Mouse (Mus musculus) forebrain, embryonic 15.5 days (tissue): Measurements from ENCODE around the gene Zic5. TPM values are rescaled to one million over a fixed set of nuclear protein-coding genes. Genes with fewer than 3 reads are reported as not detected.
A peak's percentile ranks its signal among the peaks of the same experiment; 100 is the strongest.

Experiments
- ATAC-seq: fragments of 200-750 bp; cut with Nextera tagmentation; replicated peaks from 2 replicates; pipeline ENCODE4 v1.8.0; 2017; ENCODE audit warnings: mild to moderate bottlenecking, moderate TSS enrichment, moderate library complexity
- H3K27ac ChIP-seq: fragments of 300-500 bp; sonication (generic); replicated peaks from 2 replicates; pipeline ENCODE4 v1.5.1; 2015; ENCODE audit warnings: mild to moderate bottlenecking, inconsistent platforms
- H3K27me3 ChIP-seq: fragments of 300-500 bp; sonication (generic); 2 replicates; pipeline ENCODE4 v1.6.1; 2015; ENCODE audit warnings: inconsistent platforms
- H3K36me3 ChIP-seq: fragments of 300-500 bp; sonication (generic); 2 replicates; pipeline ENCODE4 v1.6.1; 2015; ENCODE audit warnings: mild to moderate bottlenecking, inconsistent platforms
- H3K4me1 ChIP-seq: fragments of 300-500 bp; sonication (generic); 2 replicates; pipeline ENCODE4 v1.6.1; 2015; ENCODE audit warnings: inconsistent platforms
- H3K4me2 ChIP-seq: fragments of 300-500 bp; sonication (generic); replicated peaks from 2 replicates; pipeline ENCODE4 v1.6.1; 2015; ENCODE audit warnings: mild to moderate bottlenecking, inconsistent platforms
- H3K4me3 ChIP-seq: fragments of 300-500 bp; sonication (generic); 2 replicates; pipeline ENCODE4 v1.5.1; 2015; ENCODE audit warnings: mild to moderate bottlenecking, inconsistent platforms
- H3K9ac ChIP-seq: fragments of 300-500 bp; sonication (generic); replicated peaks from 2 replicates; pipeline ENCODE4 v1.6.1; 2015; ENCODE audit warnings: mild to moderate bottlenecking, inconsistent platforms
- H3K9me3 ChIP-seq: fragments of 300-500 bp; sonication (generic); 2 replicates; pipeline ENCODE4 v1.6.1; 2016; ENCODE audit warnings: inconsistent platforms
- WGBS: fragments of 180-500 bp; shearing (Covaris S2); methylation state at CpG from one replicate; pipeline ENCODE4 v1.1.7; 2015; ENCODE audit warnings: mixed read lengths; 5-methylcytosine and 5-hydroxymethylcytosine counted together
- polyA plus RNA-seq: library from polyadenylated mRNA; unstranded; fragments of >200 nt; fragmentation: Nextera tagmentation; extraction: Ambion mirVana; gene quantifications from 2 replicates; pipeline ENCODE4 v1.2.1, GENCODE M21; 2015

Zic5 gene
- polyA plus RNA-seq, 1 experiment from 2014 or later: 14.2 TPM

DNA sequence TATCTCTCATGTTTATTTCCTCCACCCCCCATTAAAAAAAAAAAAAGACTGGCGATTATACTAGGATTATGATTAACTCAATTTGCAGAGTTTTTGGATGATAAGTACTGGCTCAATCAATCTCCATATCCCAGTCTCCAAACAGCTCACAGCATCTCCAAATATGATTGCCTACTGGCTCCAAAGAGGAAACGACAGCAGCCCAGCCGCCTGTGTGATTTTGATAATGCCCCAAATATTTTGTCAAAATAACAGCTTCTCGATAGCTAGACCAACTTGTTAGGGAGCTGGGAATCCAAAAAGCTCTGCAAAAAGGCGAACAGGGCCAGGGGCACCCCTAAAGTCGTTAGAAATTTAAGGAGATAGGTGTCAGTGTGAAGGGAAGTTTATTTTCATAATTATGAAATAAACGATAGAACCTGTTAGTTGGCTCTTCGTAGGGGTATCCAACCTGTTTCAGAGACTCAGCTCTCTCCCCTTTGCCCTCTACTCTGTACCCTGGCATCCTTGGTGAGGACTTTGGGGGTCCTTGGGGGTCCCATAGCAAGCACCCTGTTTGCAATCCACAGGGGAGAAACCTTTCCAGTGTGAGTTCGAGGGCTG lies 12.6 kb upstream of the Zic5 start:
- peak overlapping the region; percentile 97 for H3K27ac ChIP-seq
- no peaks in the 10 kb centered on the region for H3K9me3 ChIP-seq
- H3K27me3 ChIP-seq: peaks cover 18% of the 10 kb centered on the region
- 3% methylated on average over 9 of the region's 9 CpGs for WGBS
- H3K4me3 ChIP-seq: peak overlapping the region; percentile 59
- no peak for ATAC-seq
- H3K4me2 ChIP-seq: peak overlapping the region; percentile 68
- peaks cover 47% of the 10 kb centered on the region for H3K4me1 ChIP-seq
- H3K9ac ChIP-seq: peak overlapping the region; percentile 70
- H3K36me3 ChIP-seq: no peaks in the 10 kb centered on the region

DNA sequence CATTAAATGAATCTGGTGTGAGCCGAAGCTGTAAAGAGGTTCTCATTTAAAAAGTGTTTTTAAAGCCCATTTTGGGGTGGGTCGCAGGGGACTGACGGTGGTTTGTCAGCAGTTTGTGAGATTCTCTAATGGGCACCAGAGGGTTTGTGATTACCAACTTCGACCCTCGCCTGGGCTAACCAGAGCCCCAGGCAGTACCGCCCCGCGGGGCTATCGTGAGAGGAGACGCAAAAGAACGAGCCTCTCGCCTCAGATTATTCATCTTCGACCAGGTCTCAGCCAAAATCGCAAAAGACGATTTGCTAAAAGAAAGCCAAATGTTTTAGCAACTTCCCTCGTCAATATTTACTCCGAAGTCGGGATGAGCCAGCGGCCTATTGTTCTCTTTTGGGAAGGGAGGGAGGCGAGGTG lies 11.8 kb upstream of the Zic5 start:
- H3K36me3 ChIP-seq: no peaks in the 10 kb centered on the region
- peaks cover 22% of the 10 kb centered on the region for H3K27me3 ChIP-seq
- no peaks in the 10 kb centered on the region for H3K9me3 ChIP-seq
- peak overlapping the region; percentile 59 for H3K4me3 ChIP-seq
- peak overlapping the region; percentile 70 for H3K9ac ChIP-seq
- H3K27ac ChIP-seq: peak overlapping the region; percentile 97
- ATAC-seq: no peak
- under 1% methylated on average over 20 of the region's 20 CpGs for WGBS
- peaks cover 39% of the 10 kb centered on the region for H3K4me1 ChIP-seq
- peak overlapping the region; percentile 68 for H3K4me2 ChIP-seq

GRCm38 (mm10) chr14:122476822-122477215 lies 11.3 kb upstream of the Zic5 start:
- Histone ChIP-seq H3K4me3 (peak overlapping the region; percentile 59), H3K4me2 (peak overlapping the region; percentile 68), H3K27ac (peak overlapping the region; percentile 97), H3K36me3 (no peaks in the 10 kb centered on the region), H3K27me3 (peaks cover 20% of the 10 kb centered on the region), H3K9ac (peak overlapping the region; percentile 70), H3K4me1 (peaks cover 39% of the 10 kb centered on the region), H3K9me3 (no peaks in the 10 kb centered on the region)
- under 1% methylated on average over 18 of the region's 18 CpGs for WGBS
- ATAC-seq: no peak

GRCm38 (mm10) chr14:122476041-122476821 lies 10.8 kb upstream of the Zic5 start:
- ATAC-seq: no peak
- peak overlapping the region; percentile 70 for H3K9ac ChIP-seq
- H3K27ac ChIP-seq: peak overlapping the region; percentile 97
- peak overlapping the region; percentile 59 for H3K4me3 ChIP-seq
- H3K27me3 ChIP-seq: peaks cover 22% of the 10 kb centered on the region
- no peaks in the 10 kb centered on the region for H3K9me3 ChIP-seq
- H3K4me1 ChIP-seq: peaks cover 40% of the 10 kb centered on the region
- H3K36me3 ChIP-seq: no peaks in the 10 kb centered on the region
- under 1% methylated on average over 62 of the region's 62 CpGs for WGBS
- H3K4me2 ChIP-seq: peak overlapping the region; percentile 68

DNA sequence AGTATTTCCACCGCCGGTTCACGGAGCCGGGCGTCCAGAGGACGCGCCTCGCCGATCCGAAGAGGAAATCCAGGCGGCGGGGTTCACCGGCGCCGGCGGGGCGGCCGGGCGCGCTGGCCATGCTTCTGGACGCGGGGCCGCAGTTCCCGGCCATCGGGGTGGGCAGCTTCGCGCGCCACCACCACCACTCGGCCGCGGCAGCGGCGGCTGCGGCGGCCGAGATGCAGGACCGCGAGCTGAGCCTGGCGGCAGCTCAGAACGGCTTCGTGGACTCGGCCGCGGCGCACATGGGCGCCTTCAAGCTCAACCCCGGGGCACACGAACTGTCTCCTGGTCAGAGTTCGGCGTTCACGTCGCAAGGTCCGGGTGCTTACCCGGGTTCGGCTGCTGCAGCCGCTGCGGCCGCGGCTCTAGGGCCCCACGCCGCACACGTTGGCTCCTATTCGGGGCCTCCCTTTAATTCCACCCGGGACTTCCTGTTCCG lies 10.1 kb upstream of the Zic5 start:
- peak overlapping the region; percentile 59 for H3K4me3 ChIP-seq
- no peaks in the 10 kb centered on the region for H3K9me3 ChIP-seq
- H3K36me3 ChIP-seq: no peaks in the 10 kb centered on the region
- H3K27ac ChIP-seq: peak overlapping the region; percentile 97
- peak overlapping the region; percentile 68 for H3K4me2 ChIP-seq
- peaks cover 24% of the 10 kb centered on the region for H3K27me3 ChIP-seq
- peak overlapping the region; percentile 70 for H3K9ac ChIP-seq
- H3K4me1 ChIP-seq: peaks cover 39% of the 10 kb centered on the region
- ATAC-seq: no peak
- WGBS: under 1% methylated on average over 65 of the region's 65 CpGs

DNA sequence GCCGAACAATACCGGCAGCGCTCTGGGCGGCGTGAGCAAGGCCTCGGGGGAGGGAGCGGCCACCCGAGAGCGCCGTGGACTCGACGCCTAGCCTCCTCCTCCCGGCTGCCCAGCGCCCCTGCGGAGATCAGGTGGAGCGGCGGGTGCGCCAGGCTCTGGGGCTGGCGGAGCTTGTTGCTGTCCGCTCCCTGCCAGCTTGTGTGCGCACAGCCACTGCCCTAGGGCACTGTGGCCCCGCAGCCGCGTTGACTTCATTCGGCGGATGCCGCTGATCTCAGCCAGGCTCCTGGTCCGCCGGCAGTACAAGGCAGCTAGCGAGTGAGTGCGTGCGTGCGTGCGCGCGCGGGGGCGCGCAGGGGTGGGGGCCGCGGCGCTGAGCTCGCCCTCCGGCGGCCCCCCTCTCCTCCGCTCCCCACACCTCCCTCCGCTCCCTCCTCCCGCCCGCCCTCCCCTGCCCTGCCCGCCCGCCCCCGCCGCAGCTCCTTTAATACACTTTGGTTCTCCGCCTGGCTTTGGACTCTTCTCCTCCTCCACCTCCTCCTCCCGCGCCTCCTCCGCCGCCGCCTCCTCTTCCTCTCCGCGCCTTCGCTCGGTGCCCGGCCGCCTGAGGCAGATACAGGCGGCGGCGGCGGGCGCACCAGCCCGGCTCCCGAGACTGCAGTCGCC lies 9.5 kb upstream of the Zic5 start, which contains the start of gene Zic2:
Gene Zic2, plus strand, starts transcription at position 545 of the 666 bp plus-strand sequence.
- H3K36me3 ChIP-seq: no peaks in the 10 kb centered on the region
- H3K9ac ChIP-seq: peak within 1 kb of the TSS; percentile 70
- H3K27me3 ChIP-seq: peaks cover 23% of the 10 kb centered on the region
- H3K4me2 ChIP-seq: peak within 1 kb of the TSS; percentile 68
- H3K4me1 ChIP-seq: peaks cover 39% of the 10 kb centered on the region
- WGBS: under 1% methylated on average over 46 of the region's 73 CpGs
- peak within 1 kb of the TSS; percentile 97 for H3K27ac ChIP-seq
- no peaks in the 10 kb centered on the region for H3K9me3 ChIP-seq
- peak within 1 kb of the TSS; percentile 59 for H3K4me3 ChIP-seq
- peak; percentile 79 for ATAC-seq

GRCm38 (mm10) chr14:122474041-122474890 lies 8.8 kb upstream of the Zic5 start:
- peaks cover 28% of the 10 kb centered on the region for H3K27me3 ChIP-seq
- peak overlapping the region; percentile 70 for H3K9ac ChIP-seq
- under 1% methylated on average over 57 of the region's 57 CpGs for WGBS
- H3K4me3 ChIP-seq: peak overlapping the region; percentile 59
- ATAC-seq: peak; percentile 85
- H3K4me2 ChIP-seq: peak overlapping the region; percentile 68
- H3K4me1 ChIP-seq: peaks cover 39% of the 10 kb centered on the region
- peak overlapping the region; percentile 97 for H3K27ac ChIP-seq
- H3K36me3 ChIP-seq: no peaks in the 10 kb centered on the region
- no peaks in the 10 kb centered on the region for H3K9me3 ChIP-seq

GRCm38 (mm10) chr14:122473211-122473751 lies 7.8 kb upstream of the Zic5 start:
- peak overlapping the region; percentile 97 for H3K27ac ChIP-seq
- no peak; the same call in 1 of the 2 replicates for ATAC-seq
- peaks cover 31% of the 10 kb centered on the region for H3K27me3 ChIP-seq
- H3K4me2 ChIP-seq: peak overlapping the region; percentile 68
- peak overlapping the region; percentile 22 for H3K9ac ChIP-seq
- no peaks in the 10 kb centered on the region for H3K36me3 ChIP-seq
- peak overlapping the region; percentile 59 for H3K4me3 ChIP-seq
- 6% methylated on average over 17 of the region's 17 CpGs for WGBS
- peaks cover 31% of the 10 kb centered on the region for H3K4me1 ChIP-seq
- H3K9me3 ChIP-seq: no peaks in the 10 kb centered on the region

DNA sequence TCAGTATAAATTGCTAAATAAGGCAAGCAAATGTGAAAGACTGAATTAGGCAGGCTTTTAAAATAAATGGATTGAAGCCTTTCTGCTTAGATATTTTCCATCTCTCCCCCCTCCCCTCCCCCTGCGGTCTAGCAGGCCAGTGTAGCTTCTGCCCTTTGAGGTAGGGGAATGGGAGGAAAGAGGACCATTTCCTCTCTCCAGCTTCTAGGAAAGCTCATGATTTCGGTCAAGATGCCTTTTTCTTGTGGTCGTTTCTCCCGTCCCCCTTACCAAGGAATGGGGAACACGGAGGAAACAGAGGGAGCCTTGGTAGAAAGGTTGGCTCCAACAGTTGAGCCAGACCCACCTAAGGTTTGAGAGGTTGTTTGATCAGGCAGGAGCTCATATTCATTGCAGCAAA lies 7.2 kb upstream of the Zic5 start:
- ATAC-seq: no peak
- Histone ChIP-seq H3K4me3 (peak overlapping the region; percentile 59), H3K9me3 (no peaks in the 10 kb centered on the region), H3K9ac (peak overlapping the region; percentile 19), H3K27me3 (peaks cover 31% of the 10 kb centered on the region), H3K4me1 (peaks cover 29% of the 10 kb centered on the region), H3K36me3 (no peaks in the 10 kb centered on the region), H3K4me2 (peak overlapping the region; percentile 68), H3K27ac (peak overlapping the region; percentile 97)
- 21% methylated on average over 5 of the region's 5 CpGs for WGBS

- Histone ChIP-seq H3K4me1 (peaks cover 29% of the 10 kb centered on the region), H3K9me3 (no peaks in the 10 kb centered on the region), H3K4me3 (peak overlapping the region; percentile 59), H3K9ac (peak overlapping the region; percentile 19), H3K36me3 (no peaks in the 10 kb centered on the region), H3K4me2 (peak overlapping the region; percentile 68), H3K27ac (peak overlapping the region; percentile 97), H3K27me3 (peaks cover 36% of the 10 kb centered on the region)
- 7% methylated on average over 13 of the region's 13 CpGs for WGBS
- ATAC-seq: no peak
Observed at GRCm38 (mm10) chr14:122472161-122472560, 6.7 kb upstream of the Zic5 start.
